ENCODE assay signal across 11 mouse cellular contexts in genomic region chr5:30617851-30618250, GRCm38 (mm10). TPM values are rescaled to one million over a fixed set of nuclear protein-coding genes. Genes with fewer than 3 reads are reported as not detected.
DNase-seq lines count a peak whose midpoint lies in the region; ATAC-seq and TF ChIP-seq lines count a peak whose summit lies in the region.
"Had no signal": no experiment of that assay in that cellular context is flagged by ENCODE, and none has a peak within 500 bp of the region (broad histone marks: within the 10 kb centered on the region; RNA-seq: fewer than 3 reads in every experiment).

No protein-coding gene starts in this region.

- H3K27ac ChIP-seq in kidney, embryonic 14.5 days (ENCODE audit: low read depth, low read length) = no peak overlapping the region
- no peak overlapping the region; the same call in 1 of the 2 replicates for H3K27ac ChIP-seq in intestine, embryonic 15.5 days
- H3K27ac ChIP-seq in midbrain, embryonic 11.5 days (ENCODE audit: low read depth, low read length) = no peak overlapping the region
- H3K27ac ChIP-seq in layer of hippocampus, adult 2 months = no peak overlapping the region
- H3K27ac ChIP-seq: embryonic facial prominence, embryonic 13.5 days; hindbrain, embryonic 12.5 days; liver, embryonic 14.5 days had no signal

- peaks cover 12% of the 10 kb centered on the region for H3K27me3 ChIP-seq in kidney, embryonic 14.5 days (ENCODE audit: control insufficient read depth, insufficient read depth, low read length)
- H3K27me3 ChIP-seq in intestine, embryonic 15.5 days (replicated peaks) = peaks cover 15% of the 10 kb centered on the region
- peaks cover 20% of the 10 kb centered on the region for H3K27me3 ChIP-seq in midbrain, embryonic 11.5 days (ENCODE audit: control insufficient read depth, insufficient read depth, low read length)

- ATAC-seq in kidney, embryonic 14.5 days (ENCODE audit: low FRiP score, low TSS enrichment) = no peak
- peak; percentile 24; the same call in 1 of the 2 replicates for ATAC-seq in intestine, embryonic 15.5 days
- no peak for ATAC-seq in midbrain, embryonic 11.5 days (ENCODE audit: low FRiP score)

- no peaks in the 10 kb centered on the region for H3K36me3 ChIP-seq in kidney, embryonic 14.5 days (ENCODE audit: control insufficient read depth, insufficient read depth, low read length)
- H3K36me3 ChIP-seq in intestine, embryonic 15.5 days = no peaks in the 10 kb centered on the region
- H3K36me3 ChIP-seq in midbrain, embryonic 11.5 days (ENCODE audit: control insufficient read depth, insufficient read depth, low read length) = no peaks in the 10 kb centered on the region
- H3K36me3 ChIP-seq: embryonic facial prominence, embryonic 13.5 days; hindbrain, embryonic 12.5 days had no signal

- H3K9ac ChIP-seq in kidney, embryonic 14.5 days (ENCODE audit: low read depth, low read length) = no peak overlapping the region; the same call in 1 of the 2 replicates
- 0 out of 2 replicates have a peak overlapping the region, but pooled peaks have one; percentile 1 for H3K9ac ChIP-seq in intestine, embryonic 15.5 days
- H3K9ac ChIP-seq in midbrain, embryonic 11.5 days (ENCODE audit: low read length) = no peak overlapping the region
- H3K9ac ChIP-seq: embryonic facial prominence, embryonic 13.5 days; hindbrain, embryonic 12.5 days; liver, embryonic 14.5 days had no signal

- no peak overlapping the region for H3K4me2 ChIP-seq in kidney, embryonic 14.5 days (replicated peaks; ENCODE audit: low read depth, low read length)
- H3K4me2 ChIP-seq in intestine, embryonic 15.5 days (replicated peaks) = peak overlapping the region; percentile 38
- H3K4me2 ChIP-seq in midbrain, embryonic 11.5 days = no peak overlapping the region
- H3K4me2 ChIP-seq: embryonic facial prominence, embryonic 13.5 days; hindbrain, embryonic 12.5 days had no signal

- DNase-seq in kidney, adult 18-20 months = peak; percentile 50
- peak; percentile 89 to 91 for DNase-seq in adrenal gland, postnatal 36 days
- peak; percentile 47 for DNase-seq in lung, postnatal 14 days
- DNase-seq in midbrain, embryonic 11.5 days (ENCODE audit: low spot score, missing footprints) = no peak
- no peak for DNase-seq in B cell, adult 2 months
- no peak for DNase-seq in layer of hippocampus, adult 2 months (ENCODE audit: low spot score in 2 of 2)

- H3K4me3 ChIP-seq in kidney, embryonic 14.5 days (ENCODE audit: low read length) = no peak overlapping the region
- H3K4me3 ChIP-seq in intestine, embryonic 15.5 days (replicated peaks) = no peak overlapping the region
- no peak overlapping the region for H3K4me3 ChIP-seq in midbrain, embryonic 11.5 days (ENCODE audit: low read depth, low read length)
- H3K4me3 ChIP-seq in layer of hippocampus, adult 2 months = no peak overlapping the region
- H3K4me3 ChIP-seq: embryonic facial prominence, embryonic 13.5 days; hindbrain, embryonic 12.5 days had no signal

- peaks cover 16% of the 10 kb centered on the region; the same call in 1 of the 2 replicates for H3K4me1 ChIP-seq in kidney, embryonic 14.5 days (ENCODE audit: control insufficient read depth, insufficient read depth, low read length)
- peaks cover 61% of the 10 kb centered on the region for H3K4me1 ChIP-seq in intestine, embryonic 15.5 days (replicated peaks)
- H3K4me1 ChIP-seq in midbrain, embryonic 11.5 days (ENCODE audit: control insufficient read depth, insufficient read depth, low read length) = peaks cover 9% of the 10 kb centered on the region

- no peak for TF ChIP-seq CTCF in layer of hippocampus, adult 2 months (conservative IDR thresholded peaks at IDR 0.05)

- no peaks in the 10 kb centered on the region for H3K9me3 ChIP-seq in kidney, embryonic 14.5 days (ENCODE audit: control insufficient read depth, low read length)
- H3K9me3 ChIP-seq in intestine, embryonic 15.5 days = no peaks in the 10 kb centered on the region
- H3K9me3 ChIP-seq in midbrain, embryonic 11.5 days (ENCODE audit: control insufficient read depth, low read length) = no peaks in the 10 kb centered on the region
- H3K9me3 ChIP-seq: embryonic facial prominence, embryonic 13.5 days; hindbrain, embryonic 12.5 days had no signal

- WGBS in kidney, embryonic 14.5 days = 36% methylated on average over 11 of the region's 11 CpGs
- WGBS in intestine, embryonic 15.5 days = 36% methylated on average over 11 of the region's 11 CpGs
- WGBS in midbrain, embryonic 11.5 days = 42% methylated on average over 11 of the region's 11 CpGs

RNA-seq across cellular contexts. Expression of gene Kcnk3, which starts 29.9 kb away (rescaled TPM):
- polyA plus RNA-seq in kidney, embryonic 14.5 days (2014; fragmentation: Nextera tagmentation; extraction: Ambion mirVana) = 1.5 and 2.1 TPM in 2 replicates
- total RNA-seq in adrenal gland, postnatal 36 days (2021) = 1,000 to 10,000 TPM; 1,187 to 1,472 TPM
- polyA plus RNA-seq in intestine, embryonic 15.5 days (2015; fragmentation: Nextera tagmentation; extraction: Ambion mirVana) = 24.4 and 24.9 TPM in 2 replicates
- 0.27 and 0.50 TPM in 2 replicates for polyA plus RNA-seq in midbrain, embryonic 11.5 days (2014; fragmentation: Nextera tagmentation; extraction: Ambion mirVana)
- 10 to 100 TPM in 1 of 2 experiments, 1 to 10 TPM in 1; 9.7 to 11.3 TPM for total RNA-seq in layer of hippocampus, adult 2 months (2021)

RNA-seq across cellular contexts. Expression of gene Slc35f6, which starts 29.9 kb away (rescaled TPM):
- polyA plus RNA-seq in kidney, embryonic 14.5 days (2014; fragmentation: Nextera tagmentation; extraction: Ambion mirVana) = 15.8 and 27.6 TPM in 2 replicates
- total RNA-seq in adrenal gland, postnatal 36 days (2021) = 10 to 100 TPM; 40.0 to 47.2 TPM
- polyA plus RNA-seq in intestine, embryonic 15.5 days (2015; fragmentation: Nextera tagmentation; extraction: Ambion mirVana) = 36.8 and 40.4 TPM in 2 replicates
- 22.6 and 28.4 TPM in 2 replicates for polyA plus RNA-seq in midbrain, embryonic 11.5 days (2014; fragmentation: Nextera tagmentation; extraction: Ambion mirVana)
- 10 to 100 TPM; 39.2 to 39.9 TPM for total RNA-seq in layer of hippocampus, adult 2 months (2021)

RNA-seq across cellular contexts. Expression of gene Cenpa, which starts 48.7 kb away (rescaled TPM):
- polyA plus RNA-seq in kidney, embryonic 14.5 days (2014; fragmentation: Nextera tagmentation; extraction: Ambion mirVana) = 363 and 456 TPM in 2 replicates
- 10 to 100 TPM; 10.2 to 11.9 TPM for total RNA-seq in adrenal gland, postnatal 36 days (2021)
- 216 and 224 TPM in 2 replicates for polyA plus RNA-seq in intestine, embryonic 15.5 days (2015; fragmentation: Nextera tagmentation; extraction: Ambion mirVana)
- 398 and 399 TPM in 2 replicates for polyA plus RNA-seq in midbrain, embryonic 11.5 days (2014; fragmentation: Nextera tagmentation; extraction: Ambion mirVana)
- 1 to 10 TPM; 3.7 to 7.1 TPM for total RNA-seq in layer of hippocampus, adult 2 months (2021)

Comparison
In these comparisons a context has a peak if more than half of its experiments do, and no peak if none do; other contexts are left out.
1. DNase-seq: peak in kidney, adult 18-20 months (single experiment), adrenal gland, postnatal 36 days (2 of 2) and lung, postnatal 14 days (single experiment); none in midbrain, embryonic 11.5 days (single experiment), B cell, adult 2 months (0 of 2) and layer of hippocampus, adult 2 months (0 of 2).